Mouse (Mus musculus) cerebellum, adult 11-12 months (tissue): Measurements from ENCODE around the gene Rnf213.
A peak's percentile ranks its signal among the peaks of the same experiment; 100 is the strongest.
"Not testable (repeated sequence)": the region's sequence is repeated elsewhere in the genome, so short reads cannot be mapped to it uniquely, and the experiment has no call there.

ENCODE experiments used
- DNase-seq: peaks from one replicate; pipeline ENCODE4 v3.0.0; 2022

The Rnf213 gene

GRCm38 (mm10) chr11:119392800-119393482 is at the start of gene Rnf213:
TSS of gene Rnf213 (plus strand) at chr11:119393100.
- DNase-seq: no peak

- DNase-seq: no peak
Observed at GRCm38 (mm10) chr11:119344178-119344577, 48.7 kb upstream of the Rnf213 start.

- DNase-seq: no peak
Observed at GRCm38 (mm10) chr11:119344865-119345264, 48.0 kb upstream of the Rnf213 start.

- no peak for DNase-seq
Observed at GRCm38 (mm10) chr11:119347125-119347524, 45.8 kb upstream of the Rnf213 start.

GRCm38 (mm10) chr11:119352113-119352512 is 40.8 kb upstream of the Rnf213 start:
- DNase-seq: no peak

- DNase-seq: peak; percentile 46
Observed at GRCm38 (mm10) chr11:119353946-119354345, 39.0 kb upstream of the Rnf213 start.

GRCm38 (mm10) chr11:119354798-119355442 is 38.0 kb upstream of the Rnf213 start:
- peak; percentile 34 for DNase-seq

GRCm38 (mm10) chr11:119355443-119356385 is 37.2 kb upstream of the Rnf213 start, which contains the start of the genes Sgsh and Slc26a11:
TSS of gene Sgsh (minus strand) at chr11:119355536.
TSS of gene Slc26a11 (plus strand) at chr11:119355557.
- DNase-seq: peak; percentile 78

- DNase-seq: no peak
Observed at GRCm38 (mm10) chr11:119359089-119359488, 33.8 kb upstream of the Rnf213 start.

GRCm38 (mm10) chr11:119362769-119363533 is 29.9 kb upstream of the Rnf213 start:
- DNase-seq: no peak

- peak; percentile 60 for DNase-seq
Observed at GRCm38 (mm10) chr11:119363534-119364145, 29.3 kb upstream of the Rnf213 start.

- no peak for DNase-seq
Observed at GRCm38 (mm10) chr11:119375425-119375824, 17.5 kb upstream of the Rnf213 start.

- no peak for DNase-seq
Observed at GRCm38 (mm10) chr11:119377326-119377725, 15.6 kb upstream of the Rnf213 start.

- DNase-seq: no peak
Observed at GRCm38 (mm10) chr11:119378551-119378950, 14.3 kb upstream of the Rnf213 start.

GRCm38 (mm10) chr11:119381631-119382337 is 11.1 kb upstream of the Rnf213 start:
- no peak for DNase-seq

- DNase-seq: no peak
Observed at GRCm38 (mm10) chr11:119382338-119382850, 10.5 kb upstream of the Rnf213 start.

GRCm38 (mm10) chr11:119384904-119385303 is 8.0 kb upstream of the Rnf213 start:
- DNase-seq: no peak

GRCm38 (mm10) chr11:119386306-119386705 is 6.6 kb upstream of the Rnf213 start:
- no peak for DNase-seq

GRCm38 (mm10) chr11:119387273-119387672 is 5.6 kb upstream of the Rnf213 start:
- not testable (repeated sequence) for DNase-seq

- DNase-seq: peak; percentile 38
Observed at GRCm38 (mm10) chr11:119389851-119390270, 3.0 kb upstream of the Rnf213 start.
